Mouse (Mus musculus) bone marrow, adult 2 months (tissue): ENCODE measurements around the gene Sned1.

Source experiments
- CTCF ChIP-seq: fragments of 200-500 bp; IDR thresholded peaks from 2 replicates; pipeline ENCODE4 v1.5.1; 2011; ENCODE audit warnings: low read length, control low read depth; ENCODE audit not compliant: control insufficient read depth, insufficient read depth
- POLR2A ChIP-seq: fragments of 200-500 bp; IDR thresholded peaks from 2 replicates; pipeline ENCODE4 v1.6.1; 2011; ENCODE audit warnings: low read depth, mild to moderate bottlenecking, control low read depth, low read length, borderline replicate concordance; ENCODE audit not compliant: control insufficient read depth

DNA sequence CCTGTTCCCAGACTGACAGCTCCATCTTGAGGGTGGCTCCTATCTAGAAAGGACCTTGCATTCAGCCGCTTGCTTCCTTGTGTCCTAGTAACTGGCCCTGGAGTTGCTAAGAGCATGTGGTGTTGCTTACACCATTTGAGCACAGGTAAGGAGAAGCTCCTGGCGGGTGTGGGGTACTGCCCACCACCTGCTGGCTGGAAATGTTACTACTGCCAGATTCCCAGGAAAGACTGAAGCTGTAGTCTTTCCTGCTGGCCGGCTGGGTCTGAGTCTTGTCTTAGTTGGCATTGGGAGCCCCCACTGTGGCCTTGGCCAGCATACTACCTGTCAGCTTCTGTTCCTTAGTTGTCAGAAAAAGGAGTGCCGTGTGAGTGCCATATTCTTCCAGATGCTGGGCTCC, 2.6 kb downstream of the Sned1 start:
- TF ChIP-seq CTCF (no peak), POLR2A (no peak)
